Mouse (Mus musculus) heart, embryonic 13.5 days (tissue): Measurements from ENCODE around the gene Gm16503. TPM values are rescaled to one million over a fixed set of nuclear protein-coding genes. Genes with fewer than 3 reads are reported as not detected.
"Not testable (repeated sequence)": the region's sequence is repeated elsewhere in the genome, so short reads cannot be mapped to it uniquely, and the experiment has no call there.

Experiments used
- ATAC-seq: fragments of 200-750 bp; cut with Nextera tagmentation; 2 replicates; pipeline ENCODE4 v1.8.0; 2017; ENCODE audit warnings: moderate TSS enrichment; ENCODE audit not compliant: insufficient number of reproducible peaks, low FRiP score, low TSS enrichment; ENCODE audit errors: extremely low read depth
- H3K27ac ChIP-seq: fragments of 300-500 bp; sonication (generic); replicated peaks from 2 replicates; pipeline ENCODE4 v1.5.1; 2015; ENCODE audit warnings: moderate library complexity, mild to moderate bottlenecking, inconsistent platforms
- H3K27me3 ChIP-seq: fragments of 300-500 bp; sonication (generic); replicated peaks from 2 replicates; pipeline ENCODE4 v1.6.1; 2015; ENCODE audit warnings: mild to moderate bottlenecking, inconsistent platforms
- H3K36me3 ChIP-seq: fragments of 300-500 bp; sonication (generic); 2 replicates; pipeline ENCODE4 v1.6.1; 2015; ENCODE audit warnings: mild to moderate bottlenecking, inconsistent platforms
- H3K4me1 ChIP-seq: fragments of 300-500 bp; sonication (generic); 2 replicates; pipeline ENCODE4 v1.6.1; 2015; ENCODE audit warnings: inconsistent platforms
- H3K4me2 ChIP-seq: fragments of 300-500 bp; sonication (generic); 2 replicates; pipeline ENCODE4 v1.6.1; 2015; ENCODE audit warnings: inconsistent platforms, mild to moderate bottlenecking, moderate library complexity
- H3K4me3 ChIP-seq: fragments of 300-500 bp; sonication (generic); 2 replicates; pipeline ENCODE4 v1.5.1; 2015; ENCODE audit warnings: moderate library complexity, mild to moderate bottlenecking, inconsistent platforms
- H3K9ac ChIP-seq: fragments of 300-500 bp; sonication (generic); 2 replicates; pipeline ENCODE4 v1.6.1; 2015; ENCODE audit warnings: inconsistent platforms, mild to moderate bottlenecking, moderate library complexity
- H3K9me3 ChIP-seq: fragments of 300-500 bp; sonication (generic); 2 replicates; pipeline ENCODE4 v1.6.1; 2016; ENCODE audit warnings: inconsistent platforms
- WGBS: fragments of 180-500 bp; shearing (Covaris S2); methylation state at CpG from one replicate; pipeline ENCODE4 v1.1.7; 2015; ENCODE audit warnings: mixed read lengths; 5-methylcytosine and 5-hydroxymethylcytosine counted together
- polyA plus RNA-seq: library from polyadenylated mRNA; unstranded; fragments of >200 nt; fragmentation: Nextera tagmentation; extraction: Ambion mirVana; gene quantifications from 2 replicates; pipeline ENCODE4 v1.2.1, GENCODE M21; 2015

The Gm16503 gene
- 0.25 and 0.31 TPM in 2 replicates for polyA plus RNA-seq

DNA sequence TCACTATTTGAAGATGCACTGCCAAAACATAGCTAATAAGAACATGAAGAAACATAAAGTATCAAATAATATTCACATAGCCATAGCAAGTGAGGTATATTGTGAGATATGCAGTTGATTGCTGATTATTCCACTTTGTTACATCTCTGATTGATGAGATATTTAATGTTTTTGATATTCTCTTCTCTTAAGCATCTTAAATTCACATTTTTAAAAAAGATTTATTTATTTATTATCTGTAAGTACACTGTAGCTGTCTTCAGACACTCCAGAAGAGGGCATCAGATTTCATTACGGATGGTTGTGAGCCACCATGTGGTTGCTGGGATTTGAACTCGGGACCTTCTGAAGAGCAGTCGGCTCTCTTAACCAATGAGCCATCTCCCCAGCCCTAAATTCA lies at the start of gene Gm16503:
Gm16503 (plus strand) TSS at position 301 of the 400 bp plus-strand sequence.
- not testable (repeated sequence) for H3K36me3 ChIP-seq, H3K27ac ChIP-seq, H3K4me2 ChIP-seq, ATAC-seq, H3K27me3 ChIP-seq, H3K4me1 ChIP-seq, H3K4me3 ChIP-seq, H3K9ac ChIP-seq
- whole genome bisulfite sequencing, result 70% methylated on average over 3 of the region's 3 CpGs
- H3K9me3 ChIP-seq, result peaks cover 60% of the 10 kb centered on the region

DNA sequence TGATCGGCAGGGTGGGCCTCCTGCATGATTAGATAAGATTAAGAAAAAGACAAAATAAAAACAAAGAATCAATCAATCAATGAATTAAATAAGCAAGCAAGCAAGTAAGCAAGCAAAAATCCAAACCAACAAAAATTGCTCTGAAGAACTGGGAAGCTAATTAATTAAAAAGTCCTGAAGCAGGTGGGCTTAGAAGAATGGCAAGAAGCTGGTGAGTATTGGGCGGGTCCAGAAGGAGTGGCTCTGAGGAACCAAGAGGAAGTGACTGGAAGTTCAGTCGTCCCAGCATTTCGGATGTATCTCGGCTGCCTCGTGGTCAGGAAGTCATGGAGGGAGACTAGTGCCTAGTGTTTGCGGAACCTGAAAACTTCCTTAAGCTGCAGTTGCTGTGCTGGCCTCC lies 47.9 kb upstream of the Gm16503 start, which contains the start of gene Zfp982:
Zfp982 (plus strand) TSS at position 301 of the 400 bp plus-strand sequence.
- WGBS, result 69% methylated on average over 7 of the region's 7 CpGs
- H3K4me2 ChIP-seq, H3K9ac ChIP-seq, H3K27me3 ChIP-seq, ATAC-seq, H3K4me1 ChIP-seq, H3K27ac ChIP-seq, H3K4me3 ChIP-seq: not testable (repeated sequence)
- H3K9me3 ChIP-seq, result peaks cover 59% of the 10 kb centered on the region
- peaks cover 33% of the 10 kb centered on the region for H3K36me3 ChIP-seq

DNA sequence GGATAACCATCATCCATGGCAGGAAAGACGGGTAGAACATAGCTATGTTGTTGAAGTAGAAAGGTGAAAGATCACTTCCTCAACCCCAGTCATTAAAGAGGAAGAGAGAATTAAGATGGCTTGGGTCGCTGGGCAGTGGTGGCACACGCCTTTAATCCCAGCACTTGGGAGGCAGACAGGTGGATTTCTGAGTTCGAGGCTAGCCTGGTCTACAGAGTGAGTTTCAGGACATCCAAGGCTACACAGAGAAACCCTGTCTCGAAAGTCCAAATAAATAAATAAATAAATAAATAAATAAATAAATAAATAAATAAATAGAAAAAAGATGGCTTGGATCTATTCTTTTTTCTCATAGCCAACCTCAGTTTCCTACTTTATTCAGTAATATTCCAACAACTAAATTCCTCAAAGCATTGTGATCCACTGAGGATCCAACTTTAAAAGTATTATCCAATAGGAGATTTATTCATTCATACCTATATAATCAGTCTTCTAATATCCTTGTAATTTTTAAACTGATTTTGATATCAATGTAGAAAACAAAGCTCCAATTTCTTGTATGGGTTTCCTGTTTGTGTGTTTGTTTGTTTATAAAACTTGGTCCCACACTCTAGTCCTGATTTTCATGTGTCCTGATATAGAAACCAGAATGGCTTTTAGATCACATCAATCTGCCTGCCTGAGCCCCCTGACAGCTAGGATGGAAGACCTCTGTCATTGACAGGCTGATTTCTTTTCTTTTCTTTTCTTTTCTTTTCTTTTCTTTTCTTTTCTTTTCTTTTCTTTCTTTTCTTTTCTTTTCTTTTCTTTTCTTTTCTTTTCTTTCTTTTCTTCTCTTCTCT lies 41.0 kb upstream of the Gm16503 start:
- not testable (repeated sequence) for H3K4me2 ChIP-seq, H3K27me3 ChIP-seq, H3K9ac ChIP-seq, H3K4me1 ChIP-seq, H3K36me3 ChIP-seq, H3K27ac ChIP-seq, H3K4me3 ChIP-seq
- WGBS, result 81% methylated on average over 5 of the region's 5 CpGs
- peaks cover 25% of the 10 kb centered on the region for H3K9me3 ChIP-seq
- ATAC-seq, result 0 out of 2 replicates have a peak, but pooled peaks have one; percentile 14

DNA sequence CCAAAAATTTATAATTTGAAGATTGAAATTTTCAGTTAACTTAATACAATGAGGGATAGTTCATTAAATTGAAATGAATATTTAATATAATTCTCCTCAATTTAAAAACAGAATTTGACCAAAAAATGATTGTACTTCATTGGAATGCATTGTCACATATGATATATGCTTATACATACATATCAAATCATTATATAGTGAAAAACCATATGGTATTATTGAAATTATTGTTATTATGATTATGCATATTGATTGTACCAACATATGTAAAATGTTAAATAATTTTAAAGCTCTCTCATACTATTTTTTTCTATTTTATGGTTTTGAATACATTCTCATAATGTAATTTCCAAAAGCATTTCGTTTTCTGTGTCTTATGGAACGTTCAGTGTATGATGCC lies 30.8 kb upstream of the Gm16503 start:
- peaks cover 35% of the 10 kb centered on the region for H3K9me3 ChIP-seq
- H3K27me3 ChIP-seq, result no peaks in the 10 kb centered on the region
- H3K9ac ChIP-seq, result no peak overlapping the region
- 70% methylated on average over 2 of the region's 2 CpGs for WGBS
- H3K36me3 ChIP-seq, result peaks cover 26% of the 10 kb centered on the region
- no peak for ATAC-seq
- no peak overlapping the region for H3K27ac ChIP-seq
- no peak overlapping the region for H3K4me2 ChIP-seq
- no peak overlapping the region for H3K4me3 ChIP-seq
- no peaks in the 10 kb centered on the region for H3K4me1 ChIP-seq

DNA sequence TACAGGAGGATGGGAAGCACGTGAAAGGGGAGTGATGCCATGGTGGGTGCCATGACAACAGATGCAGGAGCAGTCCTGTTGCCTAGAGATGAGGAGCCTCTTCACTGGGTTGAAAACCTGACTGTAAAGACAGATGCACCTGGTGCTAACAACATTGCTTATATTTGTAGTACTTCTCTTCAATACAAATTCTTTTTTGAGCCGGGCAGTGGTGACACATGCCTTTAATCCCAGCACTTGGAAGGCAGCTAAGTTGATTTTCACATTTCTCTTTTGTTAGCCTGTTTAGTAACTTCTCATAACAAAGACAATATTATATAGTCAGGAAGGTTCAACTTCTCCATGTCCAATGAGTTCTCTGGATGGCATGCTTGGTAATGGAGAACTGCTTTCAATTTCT lies 21.0 kb upstream of the Gm16503 start:
- no peak overlapping the region for H3K4me3 ChIP-seq
- H3K36me3 ChIP-seq, result peaks cover 17% of the 10 kb centered on the region
- 65% methylated on average over 2 of the region's 2 CpGs for WGBS
- H3K27ac ChIP-seq, result no peak overlapping the region
- no peak for ATAC-seq
- no peak overlapping the region for H3K9ac ChIP-seq
- no peaks in the 10 kb centered on the region for H3K27me3 ChIP-seq
- H3K4me2 ChIP-seq, result no peak overlapping the region
- H3K9me3 ChIP-seq, result peaks cover 81% of the 10 kb centered on the region
- H3K4me1 ChIP-seq, result no peaks in the 10 kb centered on the region

DNA sequence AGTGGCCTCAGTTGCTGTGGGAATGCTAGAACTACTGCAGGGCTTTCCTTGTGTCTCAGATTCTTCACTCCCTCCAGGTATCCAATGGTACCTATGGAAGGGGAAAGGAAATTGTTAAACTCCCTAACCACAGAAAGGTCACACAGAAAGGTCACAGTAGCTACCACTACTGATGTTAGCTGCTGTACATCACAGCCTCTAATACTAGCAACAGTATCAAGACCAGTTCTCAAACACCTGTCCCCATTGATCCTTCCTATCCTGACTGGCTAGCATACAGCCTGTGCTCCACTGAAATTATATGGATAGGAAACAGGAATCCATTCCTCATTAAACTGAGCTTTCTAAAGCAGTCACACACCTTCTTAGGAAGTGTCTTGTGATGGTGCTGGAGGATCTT lies 19.9 kb upstream of the Gm16503 start:
- Histone ChIP-seq H3K27ac (no peak overlapping the region), H3K4me2 (no peak overlapping the region), H3K4me1 (no peaks in the 10 kb centered on the region), H3K9ac (no peak overlapping the region), H3K27me3 (no peaks in the 10 kb centered on the region), H3K9me3 (peaks cover 83% of the 10 kb centered on the region), H3K36me3 (peaks cover 15% of the 10 kb centered on the region; the same call in 1 of the 2 replicates), H3K4me3 (no peak overlapping the region)
- ATAC-seq, result no peak

DNA sequence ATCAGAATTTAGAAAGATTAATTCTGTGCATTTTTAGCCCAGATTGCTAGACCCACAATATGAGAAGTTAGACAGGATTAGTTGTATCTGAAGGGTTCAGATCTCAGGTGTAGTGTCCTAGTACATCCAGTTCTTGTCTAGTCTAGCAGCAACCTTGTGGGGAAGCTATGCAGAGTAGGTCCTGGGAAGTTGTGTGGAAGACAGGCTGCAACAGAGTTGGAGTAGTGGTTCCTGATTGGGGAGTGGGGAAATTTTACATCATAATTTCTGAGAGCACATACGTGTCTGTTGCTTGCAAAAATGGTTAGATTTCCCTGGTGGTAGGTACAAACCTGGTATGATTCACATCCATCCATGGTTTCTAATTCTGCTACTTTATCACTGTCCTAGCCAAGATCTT lies 14.9 kb upstream of the Gm16503 start:
- no peak overlapping the region for H3K4me3 ChIP-seq
- H3K4me2 ChIP-seq, result no peak overlapping the region
- H3K36me3 ChIP-seq, result no peaks in the 10 kb centered on the region
- H3K9me3 ChIP-seq, result peaks cover 78% of the 10 kb centered on the region
- H3K27ac ChIP-seq, result no peak overlapping the region
- no peak for ATAC-seq
- H3K4me1 ChIP-seq, result no peaks in the 10 kb centered on the region
- 65% methylated on average over 1 of the region's 1 CpGs for WGBS
- H3K27me3 ChIP-seq, result no peaks in the 10 kb centered on the region
- H3K9ac ChIP-seq, result no peak overlapping the region

DNA sequence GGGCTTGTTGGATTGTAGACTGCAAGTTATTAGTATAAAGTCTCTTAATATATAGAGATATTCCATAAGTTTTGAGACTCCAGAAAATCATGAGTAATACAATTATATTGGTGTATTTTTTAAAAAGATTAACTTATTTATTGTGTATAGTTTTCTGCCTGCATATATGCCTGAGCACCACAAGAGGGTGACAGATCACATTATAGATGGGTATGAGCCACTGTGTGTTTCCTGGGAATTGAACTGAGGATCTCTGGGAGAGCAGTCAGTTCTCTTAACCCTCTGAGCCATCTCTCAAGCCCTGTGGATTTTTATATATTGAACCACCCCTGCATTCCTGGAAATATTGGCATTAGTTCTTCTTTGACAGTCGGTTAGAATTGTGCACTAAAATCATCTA lies 9.7 kb upstream of the Gm16503 start:
- H3K9me3 ChIP-seq, result peaks cover 57% of the 10 kb centered on the region
- H3K36me3 ChIP-seq, result no peaks in the 10 kb centered on the region
- H3K9ac ChIP-seq, result no peak overlapping the region
- WGBS, result 64% methylated on average over 1 of the region's 1 CpGs
- H3K4me2 ChIP-seq, result no peak overlapping the region
- no peaks in the 10 kb centered on the region for H3K27me3 ChIP-seq
- no peak overlapping the region for H3K4me3 ChIP-seq
- no peak overlapping the region for H3K27ac ChIP-seq
- no peak for ATAC-seq
- no peaks in the 10 kb centered on the region for H3K4me1 ChIP-seq

DNA sequence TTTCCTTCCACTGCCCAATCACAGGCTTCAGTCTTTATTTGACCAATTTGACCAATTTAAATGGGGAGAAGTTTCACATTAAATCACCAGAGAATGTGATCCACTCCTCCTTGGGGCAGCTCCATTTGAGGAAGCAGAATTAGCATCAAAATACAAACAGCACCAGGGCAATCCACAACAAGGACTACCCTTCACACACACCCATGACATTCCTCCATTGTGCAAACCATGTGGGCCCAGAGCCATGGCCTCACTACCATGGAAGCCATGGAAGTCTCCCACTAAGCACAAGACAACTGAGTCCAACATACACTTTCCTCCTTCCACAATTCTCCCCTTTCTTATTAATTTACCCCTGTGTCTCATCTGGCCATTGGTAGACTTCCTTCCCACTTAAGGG lies 4.1 kb upstream of the Gm16503 start:
- ATAC-seq, result not testable (repeated sequence)

DNA sequence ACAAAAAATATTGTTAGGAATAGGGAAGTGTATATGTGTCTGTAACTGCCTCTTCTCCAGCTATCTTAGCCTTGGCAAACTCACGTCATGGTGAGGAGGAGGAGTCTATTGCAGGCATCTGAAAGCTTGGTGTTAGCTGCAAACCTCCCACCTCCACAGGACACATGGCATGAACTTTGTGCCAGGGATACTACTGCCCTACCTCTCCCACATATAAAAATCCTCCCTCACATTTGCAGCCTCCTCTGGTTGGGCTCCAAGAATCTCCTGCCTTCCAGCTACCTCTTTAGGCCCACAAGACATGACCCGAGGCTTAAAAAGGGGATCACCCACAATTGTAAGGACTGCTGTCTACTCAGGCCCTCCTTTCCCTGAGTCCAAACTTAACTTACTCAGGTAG lies 2.3 kb upstream of the Gm16503 start:
- H3K4me2 ChIP-seq, result no peak overlapping the region
- no peak; the same call in 1 of the 2 replicates for ATAC-seq
- H3K36me3 ChIP-seq, result no peaks in the 10 kb centered on the region
- 68% methylated on average over 2 of the region's 2 CpGs for WGBS
- H3K27me3 ChIP-seq, result no peaks in the 10 kb centered on the region
- no peak overlapping the region for H3K9ac ChIP-seq
- H3K9me3 ChIP-seq, result peaks cover 52% of the 10 kb centered on the region
- H3K27ac ChIP-seq, result no peak overlapping the region
- no peaks in the 10 kb centered on the region for H3K4me1 ChIP-seq
- no peak overlapping the region for H3K4me3 ChIP-seq

More for the DNA sequence above, 4.1 kb upstream of the Gm16503 start:
- H3K36me3 ChIP-seq, H3K27ac ChIP-seq, H3K4me3 ChIP-seq, H3K4me1 ChIP-seq, H3K4me2 ChIP-seq, H3K27me3 ChIP-seq, H3K9ac ChIP-seq: not testable (repeated sequence)
- peaks cover 57% of the 10 kb centered on the region for H3K9me3 ChIP-seq

DNA sequence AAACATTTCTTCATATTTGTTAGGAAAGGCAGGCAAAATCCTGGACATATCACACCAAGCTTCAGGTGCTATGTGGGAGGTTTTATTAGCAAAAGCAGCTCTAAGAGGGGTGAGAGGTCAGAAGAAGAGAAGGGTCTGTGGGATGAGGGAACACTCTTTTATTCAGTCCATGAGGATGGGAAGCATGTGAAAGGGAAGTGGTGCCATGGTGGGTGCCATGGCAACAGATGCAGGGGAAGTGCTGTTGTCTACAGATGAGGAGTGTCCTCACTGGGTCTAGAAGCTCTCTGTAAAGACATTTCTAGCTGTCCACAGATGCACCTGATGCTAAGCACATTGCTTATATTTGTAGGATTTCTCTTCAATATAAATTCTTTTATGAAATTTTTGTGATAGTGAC lies 1.1 kb downstream of the Gm16503 start:
- H3K9ac ChIP-seq, result no peak overlapping the region
- no peak overlapping the region for H3K4me2 ChIP-seq
- no peak overlapping the region for H3K4me3 ChIP-seq
- H3K36me3 ChIP-seq, result no peaks in the 10 kb centered on the region
- no peak for ATAC-seq
- H3K27me3 ChIP-seq, result no peaks in the 10 kb centered on the region
- H3K4me1 ChIP-seq, result no peaks in the 10 kb centered on the region
- no peak overlapping the region for H3K27ac ChIP-seq
- peaks cover 49% of the 10 kb centered on the region for H3K9me3 ChIP-seq

DNA sequence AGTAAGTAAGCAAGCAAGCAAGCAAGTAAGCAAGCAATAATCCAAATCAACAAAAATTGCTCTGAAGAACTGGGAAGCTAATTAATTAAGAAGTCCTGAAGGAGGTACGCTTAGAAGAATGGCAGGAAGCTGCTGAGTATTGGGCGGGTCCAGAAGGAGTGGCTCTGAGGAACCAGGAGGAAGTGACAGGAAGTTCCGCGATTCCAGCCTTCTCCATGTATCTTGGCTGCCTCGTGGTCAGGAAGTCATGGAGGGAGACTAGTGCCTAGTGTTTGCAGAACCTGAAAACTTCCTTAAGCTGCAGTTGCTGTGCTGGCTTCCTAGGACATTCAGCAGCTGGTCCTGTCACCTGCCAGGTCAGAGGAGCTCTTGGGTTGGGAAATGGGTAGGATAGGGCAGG lies 13.1 kb downstream of the Gm16503 start, which contains the start of gene Zfp985:
Zfp985 (plus strand) TSS at position 207 of the 400 bp plus-strand sequence.
- ATAC-seq, H3K27me3 ChIP-seq, H3K9ac ChIP-seq, H3K4me1 ChIP-seq, H3K4me3 ChIP-seq, H3K4me2 ChIP-seq, H3K36me3 ChIP-seq, H3K27ac ChIP-seq: not testable (repeated sequence)
- H3K9me3 ChIP-seq, result peaks cover 44% of the 10 kb centered on the region
- WGBS, result 67% methylated on average over 5 of the region's 5 CpGs
